Mouse (Mus musculus) liver, embryonic 12.5 days (tissue): ENCODE results near the gene Capn3. TPM values are rescaled to one million over a fixed set of nuclear protein-coding genes. Genes with fewer than 3 reads are reported as not detected.

Source experiments
- ATAC-seq: fragments of 200-750 bp; cut with Nextera tagmentation; 2 replicates; pipeline ENCODE4 v1.8.0; 2017; ENCODE audit warnings: moderate number of reproducible peaks, mild to moderate bottlenecking, moderate library complexity
- H3K27ac ChIP-seq: fragments of 300-500 bp; sonication (generic); 2 replicates; pipeline ENCODE4 v1.5.1; 2016; ENCODE audit warnings: mild to moderate bottlenecking
- H3K27me3 ChIP-seq: fragments of 300-500 bp; sonication (generic); replicated peaks from 2 replicates; pipeline ENCODE4 v1.6.1; 2016; ENCODE audit warnings: mild to moderate bottlenecking, moderate library complexity
- H3K36me3 ChIP-seq: fragments of 300-500 bp; sonication (generic); 2 replicates; pipeline ENCODE4 v1.6.1; 2016; ENCODE audit warnings: mild to moderate bottlenecking, moderate library complexity
- H3K4me1 ChIP-seq: fragments of 300-500 bp; sonication (generic); 2 replicates; pipeline ENCODE4 v1.6.1; 2016
- H3K4me2 ChIP-seq: fragments of 300-500 bp; sonication (generic); 2 replicates; pipeline ENCODE4 v1.6.1; 2016; ENCODE audit warnings: mild to moderate bottlenecking, moderate library complexity
- H3K4me3 ChIP-seq: fragments of 300-500 bp; sonication (generic); 2 replicates; pipeline ENCODE4 v1.5.1; 2016; ENCODE audit warnings: mild to moderate bottlenecking, moderate library complexity
- H3K9ac ChIP-seq: fragments of 300-500 bp; sonication (generic); 2 replicates; pipeline ENCODE4 v1.6.1; 2016; ENCODE audit warnings: mild to moderate bottlenecking, moderate library complexity
- H3K9me3 ChIP-seq: fragments of 300-500 bp; sonication (generic); replicated peaks from 2 replicates; pipeline ENCODE4 v1.6.1; 2016; ENCODE audit warnings: mild to moderate bottlenecking, moderate library complexity
- WGBS: fragments of 180-500 bp; shearing (Covaris S2); methylation state at CpG from one replicate; pipeline ENCODE4 v1.1.7; 2016; ENCODE audit not compliant: insufficient replicate concordance; 5-methylcytosine and 5-hydroxymethylcytosine counted together
- polyA plus RNA-seq: library from polyadenylated mRNA; unstranded; fragments of >200 nt; fragmentation: Nextera tagmentation; extraction: Ambion mirVana; gene quantifications from 2 replicates; pipeline ENCODE4 v1.2.1, GENCODE M21; 2016

Capn3 gene
- 6.3 and 6.9 TPM in 2 replicates for polyA plus RNA-seq

GRCm38 (mm10) chr2:120455719-120456118, at the start of gene Capn3:
Gene Capn3 (plus strand): TSS chr2:120456019.
- Histone ChIP-seq H3K27me3 (no peaks in the 10 kb centered on the region), H3K4me2 (no peak within 1 kb of the TSS), H3K9ac (no peak within 1 kb of the TSS), H3K4me3 (no peak within 1 kb of the TSS), H3K4me1 (no peaks in the 10 kb centered on the region), H3K27ac (no peak within 1 kb of the TSS), H3K36me3 (no peaks in the 10 kb centered on the region), H3K9me3 (no peaks in the 10 kb centered on the region)
- 59% methylated on average over 4 of the region's 4 CpGs for WGBS
- no peak for ATAC-seq

- peak overlapping the region; percentile 42 for H3K4me2 ChIP-seq
- H3K36me3 ChIP-seq = peaks cover 19% of the 10 kb centered on the region
- H3K4me1 ChIP-seq = peaks cover 27% of the 10 kb centered on the region
- ATAC-seq = peak; percentile 97
- no peak overlapping the region for H3K4me3 ChIP-seq
- peak overlapping the region; percentile 1; the same call in 1 of the 2 replicates for H3K27ac ChIP-seq
- no peak overlapping the region for H3K9ac ChIP-seq
- no peaks in the 10 kb centered on the region for H3K27me3 ChIP-seq
- no peaks in the 10 kb centered on the region for H3K9me3 ChIP-seq
- WGBS = 39% methylated on average over 3 of the region's 3 CpGs
Measured at GRCm38 (mm10) chr2:120411096-120411628, 44.7 kb upstream of the Capn3 start.

- no peak overlapping the region for H3K9ac ChIP-seq
- no peak for ATAC-seq
- no peak overlapping the region for H3K4me2 ChIP-seq
- peaks cover 18% of the 10 kb centered on the region for H3K4me1 ChIP-seq
- no peak overlapping the region for H3K27ac ChIP-seq
- no peaks in the 10 kb centered on the region for H3K27me3 ChIP-seq
- H3K4me3 ChIP-seq = no peak overlapping the region
- H3K9me3 ChIP-seq = no peaks in the 10 kb centered on the region
- peaks cover 6% of the 10 kb centered on the region; the same call in 1 of the 2 replicates for H3K36me3 ChIP-seq
Measured at GRCm38 (mm10) chr2:120414113-120414512, 41.7 kb upstream of the Capn3 start.

- Histone ChIP-seq H3K27ac (no peak overlapping the region), H3K27me3 (no peaks in the 10 kb centered on the region), H3K4me1 (peaks cover 18% of the 10 kb centered on the region), H3K9ac (no peak overlapping the region), H3K36me3 (peaks cover 6% of the 10 kb centered on the region; the same call in 1 of the 2 replicates), H3K4me2 (no peak overlapping the region), H3K4me3 (no peak overlapping the region), H3K9me3 (no peaks in the 10 kb centered on the region)
- 67% methylated on average over 1 of the region's 1 CpGs for WGBS
- ATAC-seq = no peak
Measured at GRCm38 (mm10) chr2:120414738-120415414, 40.9 kb upstream of the Capn3 start.

- Histone ChIP-seq H3K9ac (no peak overlapping the region), H3K27me3 (no peaks in the 10 kb centered on the region), H3K4me3 (no peak overlapping the region), H3K9me3 (no peaks in the 10 kb centered on the region), H3K4me2 (no peak overlapping the region), H3K4me1 (peaks cover 7% of the 10 kb centered on the region), H3K27ac (no peak overlapping the region), H3K36me3 (peaks cover 12% of the 10 kb centered on the region)
- 80% methylated on average over 5 of the region's 5 CpGs for WGBS
- no peak for ATAC-seq
Measured at GRCm38 (mm10) chr2:120424386-120424785, 31.4 kb upstream of the Capn3 start.

GRCm38 (mm10) chr2:120444486-120444885, 11.3 kb upstream of the Capn3 start:
- H3K27me3 ChIP-seq = no peaks in the 10 kb centered on the region
- H3K4me1 ChIP-seq = peaks cover 23% of the 10 kb centered on the region
- 78% methylated on average over 1 of the region's 1 CpGs for WGBS
- no peak for ATAC-seq
- no peak overlapping the region for H3K27ac ChIP-seq
- no peaks in the 10 kb centered on the region for H3K9me3 ChIP-seq
- H3K4me2 ChIP-seq = no peak overlapping the region
- no peaks in the 10 kb centered on the region for H3K36me3 ChIP-seq
- H3K4me3 ChIP-seq = no peak overlapping the region
- H3K9ac ChIP-seq = no peak overlapping the region

GRCm38 (mm10) chr2:120446373-120446772, 9.4 kb upstream of the Capn3 start:
- Histone ChIP-seq H3K4me1 (peaks cover 23% of the 10 kb centered on the region), H3K9ac (0 out of 2 replicates have a peak overlapping the region, but pooled peaks have one; percentile 35), H3K27ac (peak overlapping the region; percentile 73; the same call in 1 of the 2 replicates), H3K4me3 (no peak overlapping the region), H3K27me3 (no peaks in the 10 kb centered on the region), H3K4me2 (peak overlapping the region; percentile 44), H3K9me3 (no peaks in the 10 kb centered on the region), H3K36me3 (no peaks in the 10 kb centered on the region)
- ATAC-seq = peak; percentile 99
- WGBS = 21% methylated on average over 10 of the region's 10 CpGs

GRCm38 (mm10) chr2:120447306-120447705, 8.5 kb upstream of the Capn3 start:
- WGBS = 97% methylated on average over 1 of the region's 1 CpGs
- H3K9ac ChIP-seq = no peak overlapping the region
- H3K27me3 ChIP-seq = no peaks in the 10 kb centered on the region
- no peak for ATAC-seq
- no peak overlapping the region for H3K4me2 ChIP-seq
- H3K4me3 ChIP-seq = no peak overlapping the region
- H3K27ac ChIP-seq = no peak overlapping the region
- no peaks in the 10 kb centered on the region for H3K36me3 ChIP-seq
- no peaks in the 10 kb centered on the region for H3K9me3 ChIP-seq
- H3K4me1 ChIP-seq = peaks cover 23% of the 10 kb centered on the region

- no peak overlapping the region for H3K9ac ChIP-seq
- H3K27ac ChIP-seq = no peak overlapping the region
- no peak for ATAC-seq
- no peak overlapping the region for H3K4me2 ChIP-seq
- H3K4me1 ChIP-seq = peaks cover 14% of the 10 kb centered on the region
- H3K9me3 ChIP-seq = no peaks in the 10 kb centered on the region
- no peaks in the 10 kb centered on the region for H3K27me3 ChIP-seq
- 61% methylated on average over 6 of the region's 6 CpGs for WGBS
- H3K4me3 ChIP-seq = no peak overlapping the region
- H3K36me3 ChIP-seq = no peaks in the 10 kb centered on the region
Measured at GRCm38 (mm10) chr2:120450724-120451123, 5.1 kb upstream of the Capn3 start.

- Histone ChIP-seq H3K4me2 (no peak overlapping the region), H3K27me3 (no peaks in the 10 kb centered on the region), H3K36me3 (no peaks in the 10 kb centered on the region), H3K4me3 (no peak overlapping the region), H3K9me3 (no peaks in the 10 kb centered on the region), H3K4me1 (no peaks in the 10 kb centered on the region), H3K27ac (no peak overlapping the region), H3K9ac (no peak overlapping the region)
- WGBS = 71% methylated on average over 4 of the region's 4 CpGs
- ATAC-seq = no peak
Measured at GRCm38 (mm10) chr2:120452600-120452999, 3.2 kb upstream of the Capn3 start.

- Histone ChIP-seq H3K4me3 (no peak overlapping the region), H3K36me3 (no peaks in the 10 kb centered on the region), H3K27me3 (no peaks in the 10 kb centered on the region), H3K9ac (no peak overlapping the region), H3K9me3 (no peaks in the 10 kb centered on the region), H3K4me2 (no peak overlapping the region), H3K4me1 (no peaks in the 10 kb centered on the region), H3K27ac (no peak overlapping the region)
- 46% methylated on average over 2 of the region's 2 CpGs for WGBS
- ATAC-seq = no peak
Measured at GRCm38 (mm10) chr2:120454987-120455386, 832 bp upstream of the Capn3 start.

- H3K9ac ChIP-seq = no peak overlapping the region
- WGBS = 77% methylated on average over 4 of the region's 4 CpGs
- ATAC-seq = no peak
Measured at GRCm38 (mm10) chr2:120460216-120460615, 4.4 kb downstream of the Capn3 start.

More at GRCm38 (mm10) chr2:120460216-120460615, 4.4 kb downstream of the Capn3 start:
- H3K36me3 ChIP-seq = no peaks in the 10 kb centered on the region
- no peak overlapping the region for H3K27ac ChIP-seq
- no peaks in the 10 kb centered on the region for H3K27me3 ChIP-seq
- peaks cover 2% of the 10 kb centered on the region; the same call in 1 of the 2 replicates for H3K4me1 ChIP-seq
- H3K9me3 ChIP-seq = no peaks in the 10 kb centered on the region
- H3K4me2 ChIP-seq = no peak overlapping the region
- no peak overlapping the region for H3K4me3 ChIP-seq
